In genomic region chr6:117847772-117848171, GRCm38 (mm10) we compare ENCODE assay signal across 18 mouse cellular contexts. TPM values are rescaled to one million over a fixed set of nuclear protein-coding genes. Genes with fewer than 3 reads are reported as not detected.
DNase-seq lines count a peak whose midpoint lies in the region; ATAC-seq and TF ChIP-seq lines count a peak whose summit lies in the region.
"Had no signal": no experiment of that assay in that cellular context is flagged by ENCODE, and none has a peak within 500 bp of the region (broad histone marks: within the 10 kb centered on the region; RNA-seq: fewer than 3 reads in every experiment).

No protein-coding gene starts in this region.

- no peak overlapping the region for H3K4me2 ChIP-seq in lung, embryonic 14.5 days
- no peak overlapping the region for H3K4me2 ChIP-seq in hindbrain, embryonic 12.5 days (replicated peaks)
- no peak overlapping the region for H3K4me2 ChIP-seq in forebrain, embryonic 14.5 days (ENCODE audit: low read length)
- H3K4me2 ChIP-seq: forebrain, embryonic 12.5 days; kidney, embryonic 15.5 days; liver, embryonic 15.5 days; neural tube, embryonic 12.5 days had no signal

- TF ChIP-seq CTCF in gastrocnemius, adult 2 months (IDR thresholded peaks at IDR 0.05), result peak; percentile 23; the same call in 1 of the 2 replicates
- no peak for TF ChIP-seq CTCF in lung, embryonic 14.5 days (IDR thresholded peaks at IDR 0.05; ENCODE audit: low read depth)

- no peaks in the 10 kb centered on the region for H3K4me1 ChIP-seq in lung, embryonic 14.5 days (ENCODE audit: insufficient read depth)
- H3K4me1 ChIP-seq in hindbrain, embryonic 12.5 days, result no peaks in the 10 kb centered on the region
- H3K4me1 ChIP-seq in forebrain, embryonic 14.5 days (ENCODE audit: control insufficient read depth, insufficient read depth, low read length), result no peaks in the 10 kb centered on the region
- H3K4me1 ChIP-seq: forebrain, embryonic 12.5 days; kidney, embryonic 15.5 days; midbrain, embryonic 10.5 days; neural tube, embryonic 12.5 days had no signal

- WGBS in lung, embryonic 14.5 days, result 98% methylated on average over 2 of the region's 2 CpGs
- 98% methylated on average over 2 of the region's 2 CpGs for WGBS in hindbrain, embryonic 12.5 days
- WGBS in forebrain, embryonic 14.5 days, result 94% methylated on average over 2 of the region's 2 CpGs

- H3K9me3 ChIP-seq in lung, embryonic 14.5 days (ENCODE audit: low read depth, low read length), result no peaks in the 10 kb centered on the region
- H3K9me3 ChIP-seq in hindbrain, embryonic 12.5 days (replicated peaks), result no peaks in the 10 kb centered on the region
- H3K9me3 ChIP-seq in forebrain, embryonic 14.5 days (replicated peaks; ENCODE audit: control insufficient read depth, low read length), result no peaks in the 10 kb centered on the region
- H3K9me3 ChIP-seq: forebrain, embryonic 12.5 days; kidney, embryonic 15.5 days; liver, embryonic 15.5 days; midbrain, embryonic 10.5 days; neural tube, embryonic 12.5 days had no signal

- no peak overlapping the region for H3K27ac ChIP-seq in gastrocnemius, adult 2 months
- H3K27ac ChIP-seq in lung, embryonic 14.5 days (ENCODE audit: low read depth), result no peak overlapping the region
- no peak overlapping the region for H3K27ac ChIP-seq in hindbrain, embryonic 12.5 days
- no peak overlapping the region for H3K27ac ChIP-seq in forebrain, embryonic 14.5 days (ENCODE audit: low read depth, low read length)
- H3K27ac ChIP-seq: forebrain, embryonic 12.5 days; kidney, embryonic 15.5 days; liver, embryonic 15.5 days; midbrain, embryonic 10.5 days; neural tube, embryonic 12.5 days had no signal

- ATAC-seq in lung, embryonic 14.5 days (ENCODE audit: insufficient read depth), result no peak
- no peak for ATAC-seq in hindbrain, embryonic 12.5 days (ENCODE audit: low FRiP score)
- no peak for ATAC-seq in forebrain, embryonic 14.5 days
- ATAC-seq: inflammation-experienced regulatory T-cells, adult 6 months had no signal

- intact Hi-C loops in gastrocnemius, adult 2 months (cut with DNase I), result no loop called here

- H3K4me3 ChIP-seq in gastrocnemius, adult 2 months, result no peak overlapping the region
- H3K4me3 ChIP-seq in lung, embryonic 14.5 days (ENCODE audit: low read depth, low read length), result no peak overlapping the region
- no peak overlapping the region for H3K4me3 ChIP-seq in hindbrain, embryonic 12.5 days
- no peak overlapping the region for H3K4me3 ChIP-seq in forebrain, embryonic 14.5 days (ENCODE audit: low read depth, low read length)
- H3K4me3 ChIP-seq: forebrain, embryonic 12.5 days; kidney, embryonic 15.5 days; liver, embryonic 15.5 days; midbrain, embryonic 10.5 days; neural tube, embryonic 12.5 days had no signal

- H3K27me3 ChIP-seq in lung, embryonic 14.5 days (ENCODE audit: insufficient read depth, low read length), result no peaks in the 10 kb centered on the region
- no peaks in the 10 kb centered on the region for H3K27me3 ChIP-seq in hindbrain, embryonic 12.5 days
- H3K27me3 ChIP-seq in forebrain, embryonic 14.5 days (replicated peaks; ENCODE audit: control insufficient read depth, insufficient read depth, low read length), result no peaks in the 10 kb centered on the region
- H3K27me3 ChIP-seq: forebrain, embryonic 12.5 days; kidney, embryonic 15.5 days; liver, embryonic 15.5 days; neural tube, embryonic 12.5 days had no signal

- H3K36me3 ChIP-seq in lung, embryonic 14.5 days (ENCODE audit: insufficient read depth), result peaks cover 62% of the 10 kb centered on the region
- peaks cover 60% of the 10 kb centered on the region for H3K36me3 ChIP-seq in hindbrain, embryonic 12.5 days
- H3K36me3 ChIP-seq in forebrain, embryonic 14.5 days (ENCODE audit: control insufficient read depth, insufficient read depth, low read length), result peaks cover 66% of the 10 kb centered on the region

- H3K9ac ChIP-seq in lung, embryonic 14.5 days, result no peak overlapping the region
- H3K9ac ChIP-seq in hindbrain, embryonic 12.5 days, result no peak overlapping the region
- H3K9ac ChIP-seq in forebrain, embryonic 14.5 days (ENCODE audit: low read length), result no peak overlapping the region
- H3K9ac ChIP-seq: forebrain, embryonic 12.5 days; kidney, embryonic 15.5 days; liver, embryonic 15.5 days; neural tube, embryonic 12.5 days had no signal

- no peak for DNase-seq in gastrocnemius, adult 2 months
- no peak for DNase-seq in gastrocnemius, postnatal 10 days
- peak; percentile 27 for DNase-seq in lung, embryonic 14.5 days
- DNase-seq in lung, postnatal 25 days (ENCODE audit: low spot score), result no peak
- peak; percentile 37 for DNase-seq in ZHBTc4 (ENCODE audit: low read depth, low spot score)
- no peak for DNase-seq in Muller cell, postnatal 12 days (ENCODE audit: inconsistent ontology term)
- no peak for DNase-seq in forebrain, embryonic 14.5 days (ENCODE audit: low spot score)
- DNase-seq: cerebellum, adult 9-11 months; heart, postnatal 4 days; lung, postnatal 4 days; thymus, postnatal 14 days had no signal

RNA-seq across cellular contexts. Expression of gene Zfp637, which starts 6.8 kb away (rescaled TPM):
- total RNA-seq in gastrocnemius, adult 2 months (2021), result 10 to 100 TPM; 39.9 to 42.3 TPM
- 10 to 100 TPM; 31.8 to 32.9 TPM for total RNA-seq in gastrocnemius, postnatal 10 days (2021)
- polyA plus RNA-seq in lung, embryonic 14.5 days (2014; fragmentation: Nextera tagmentation; extraction: Ambion mirVana), result 151 and 160 TPM in 2 replicates
- 133 and 140 TPM in 2 replicates for polyA plus RNA-seq in hindbrain, embryonic 12.5 days (2016; fragmentation: Nextera tagmentation; extraction: Ambion mirVana)
- polyA plus RNA-seq in forebrain, embryonic 14.5 days (2014; fragmentation: Nextera tagmentation; extraction: Ambion mirVana), result 244 and 252 TPM in 2 replicates

RNA-seq across cellular contexts. Expression of gene Zfp239, which starts 14.1 kb away (rescaled TPM):
- total RNA-seq in gastrocnemius, adult 2 months (2021), result under 1 TPM; 0.59 to 0.75 TPM
- total RNA-seq in gastrocnemius, postnatal 10 days (2021), result under 1 TPM; 0.23 to 0.95 TPM
- polyA plus RNA-seq in lung, embryonic 14.5 days (2014; fragmentation: Nextera tagmentation; extraction: Ambion mirVana), result 9.3 and 12.3 TPM in 2 replicates
- 12.2 and 14.9 TPM in 2 replicates for polyA plus RNA-seq in hindbrain, embryonic 12.5 days (2016; fragmentation: Nextera tagmentation; extraction: Ambion mirVana)
- polyA plus RNA-seq in forebrain, embryonic 14.5 days (2014; fragmentation: Nextera tagmentation; extraction: Ambion mirVana), result 14.9 and 15.3 TPM in 2 replicates

RNA-seq across cellular contexts. Expression of gene Hnrnpf, which starts 52.4 kb away (rescaled TPM):
- 100 to 1,000 TPM; 104 to 108 TPM for total RNA-seq in gastrocnemius, adult 2 months (2021)
- 100 to 1,000 TPM; 199 to 227 TPM for total RNA-seq in gastrocnemius, postnatal 10 days (2021)
- 803 and 809 TPM in 2 replicates for polyA plus RNA-seq in lung, embryonic 14.5 days (2014; fragmentation: Nextera tagmentation; extraction: Ambion mirVana)
- polyA plus RNA-seq in hindbrain, embryonic 12.5 days (2016; fragmentation: Nextera tagmentation; extraction: Ambion mirVana), result 474 and 480 TPM in 2 replicates
- 410 and 433 TPM in 2 replicates for polyA plus RNA-seq in forebrain, embryonic 14.5 days (2014; fragmentation: Nextera tagmentation; extraction: Ambion mirVana)

Comparison
In these comparisons a context has a peak if more than half of its experiments do, and no peak if none do; other contexts are left out.
1. DNase-seq: peak in lung, embryonic 14.5 days (single experiment) and ZHBTc4 (single experiment); none in gastrocnemius, adult 2 months (single experiment), gastrocnemius, postnatal 10 days (single experiment), lung, postnatal 25 days (single experiment), Muller cell, postnatal 12 days (single experiment) and forebrain, embryonic 14.5 days (single experiment).